Mouse (Mus musculus) neutrophil, adult 5-6 weeks (primary cell): ENCODE results near the gene Klf9. TPM values are rescaled to one million over a fixed set of nuclear protein-coding genes. Genes with fewer than 3 reads are reported as not detected.
"Not testable (repeated sequence)": the region's sequence is repeated elsewhere in the genome, so short reads cannot be mapped to it uniquely, and the experiment has no call there.

Source experiments
- ATAC-seq: fragments of 151-379, 151-347 bp; 2 replicates; pipeline ENCODE4 v1.8.0; 2017; ENCODE audit warnings: mild to moderate bottlenecking, moderate TSS enrichment; ENCODE audit not compliant: insufficient number of reproducible peaks, poor library complexity, low FRiP score, severe bottlenecking; ENCODE audit errors: extremely low read depth
- total RNA-seq: library from RNA; stranded (forward); fragments of 200-1000 nt; gene quantifications from 2 replicates; pipeline ENCODE4 v1.2.3, GENCODE M21; 2017

The Klf9 gene
- total RNA-seq, 1 experiment from 2014 or later, result 3.0 TPM

- no peak for ATAC-seq
Measured at GRCm38 (mm10) chr19:23137295-23137694, 3.7 kb upstream of the Klf9 start.

- ATAC-seq, result no peak
Measured at GRCm38 (mm10) chr19:23139756-23140470, 1.1 kb upstream of the Klf9 start.

GRCm38 (mm10) chr19:23141391-23142281 is 610 bp downstream of the Klf9 start:
- no peak for ATAC-seq

- no peak for ATAC-seq
Measured at GRCm38 (mm10) chr19:23142427-23143073, 1.5 kb downstream of the Klf9 start.

DNA sequence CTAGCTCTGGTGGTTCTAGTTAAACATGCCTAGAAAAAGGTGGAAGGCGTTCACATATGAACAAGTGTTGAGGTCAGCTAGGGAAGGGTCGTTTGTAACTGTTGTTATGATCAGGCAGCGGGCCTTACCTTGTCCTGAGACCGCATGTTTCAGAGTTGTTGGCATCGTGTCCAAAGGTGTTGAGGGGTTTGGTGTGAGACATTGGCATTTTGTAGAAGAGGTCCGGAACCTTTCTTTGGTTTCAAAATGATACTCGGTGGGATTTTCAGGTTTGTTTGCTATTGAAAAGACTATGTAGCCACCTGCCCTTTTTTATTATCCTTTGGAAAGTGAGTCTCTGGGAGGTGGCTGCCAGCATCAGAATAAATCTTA is 2.0 kb downstream of the Klf9 start:
- ATAC-seq, result no peak

DNA sequence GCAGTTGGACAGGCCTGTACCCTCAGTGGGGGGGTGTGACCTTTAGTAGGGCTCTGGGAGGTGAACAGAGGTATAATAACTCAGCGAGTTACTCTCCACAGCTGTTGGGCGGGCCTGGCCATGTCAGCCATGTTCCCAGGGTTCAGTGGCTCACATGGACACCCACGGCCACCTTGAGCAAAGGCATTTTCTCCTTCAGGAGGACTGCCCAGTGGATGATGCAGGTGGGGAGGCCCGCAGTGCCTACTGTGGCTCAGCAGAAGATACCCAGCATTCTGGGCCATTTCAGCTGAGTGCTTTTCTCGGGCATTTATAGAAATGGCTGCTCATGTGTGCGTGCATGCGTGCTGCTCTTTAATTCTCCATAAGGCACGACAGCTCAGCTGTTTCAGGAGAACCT is 2.5 kb downstream of the Klf9 start:
- no peak for ATAC-seq

- no peak for ATAC-seq
Measured at GRCm38 (mm10) chr19:23144031-23144430, 3.0 kb downstream of the Klf9 start.

- ATAC-seq, result no peak
Measured at GRCm38 (mm10) chr19:23145146-23145545, 4.1 kb downstream of the Klf9 start.

GRCm38 (mm10) chr19:23145575-23145974 is 4.5 kb downstream of the Klf9 start:
- ATAC-seq, result not testable (repeated sequence)

- no peak for ATAC-seq
Measured at GRCm38 (mm10) chr19:23146409-23146861, 5.4 kb downstream of the Klf9 start.

- no peak for ATAC-seq
Measured at GRCm38 (mm10) chr19:23147026-23147966, 6.3 kb downstream of the Klf9 start.

DNA sequence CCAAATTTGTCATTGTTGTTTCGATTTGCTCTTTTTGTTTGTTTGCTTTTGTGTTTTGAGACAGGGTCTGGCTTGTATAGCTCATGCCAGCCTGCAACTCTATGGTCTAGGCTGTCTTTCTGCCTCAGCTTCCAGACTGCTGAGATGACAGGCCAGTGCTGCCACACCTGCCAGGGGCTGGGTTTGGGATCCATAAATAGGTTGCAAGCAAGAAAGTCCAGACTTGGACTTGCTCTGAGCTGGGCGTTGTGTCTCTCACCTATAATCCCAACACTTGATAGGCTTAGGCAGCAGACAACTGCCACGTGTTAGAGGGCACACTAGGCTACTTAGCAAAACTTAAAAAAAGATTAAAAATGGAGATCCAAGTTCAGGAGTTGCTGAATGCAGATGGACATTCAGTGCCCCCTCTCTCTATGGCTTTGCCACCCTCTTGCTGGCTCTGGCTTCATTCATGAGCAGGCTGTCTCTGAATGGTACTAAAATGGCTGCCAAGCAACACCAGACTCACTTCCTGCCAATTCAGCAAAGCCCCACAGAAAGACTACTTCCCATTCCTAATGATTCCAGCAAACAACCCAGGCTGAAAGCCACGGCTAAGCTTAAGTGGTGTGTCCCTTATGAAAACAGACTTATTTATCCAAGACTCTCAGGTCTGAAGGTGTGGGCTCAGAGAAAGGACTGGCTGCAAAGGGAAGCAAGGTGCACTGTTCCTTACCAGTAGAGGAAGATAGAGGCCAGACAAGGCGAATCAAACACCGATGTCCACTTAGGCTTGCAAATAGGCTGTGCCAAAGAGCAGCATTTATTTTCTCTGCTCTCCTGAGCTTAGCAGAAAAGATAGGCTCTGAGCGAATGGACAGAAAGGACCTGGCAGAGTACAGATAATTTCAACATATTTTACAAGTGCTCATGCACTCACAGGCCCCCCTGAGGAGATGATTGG is 8.7 kb downstream of the Klf9 start:
- no peak for ATAC-seq

- no peak for ATAC-seq
Measured at GRCm38 (mm10) chr19:23150556-23151265, 9.7 kb downstream of the Klf9 start.

GRCm38 (mm10) chr19:23151651-23152070 is 10.6 kb downstream of the Klf9 start:
- ATAC-seq, result peak; percentile 91

DNA sequence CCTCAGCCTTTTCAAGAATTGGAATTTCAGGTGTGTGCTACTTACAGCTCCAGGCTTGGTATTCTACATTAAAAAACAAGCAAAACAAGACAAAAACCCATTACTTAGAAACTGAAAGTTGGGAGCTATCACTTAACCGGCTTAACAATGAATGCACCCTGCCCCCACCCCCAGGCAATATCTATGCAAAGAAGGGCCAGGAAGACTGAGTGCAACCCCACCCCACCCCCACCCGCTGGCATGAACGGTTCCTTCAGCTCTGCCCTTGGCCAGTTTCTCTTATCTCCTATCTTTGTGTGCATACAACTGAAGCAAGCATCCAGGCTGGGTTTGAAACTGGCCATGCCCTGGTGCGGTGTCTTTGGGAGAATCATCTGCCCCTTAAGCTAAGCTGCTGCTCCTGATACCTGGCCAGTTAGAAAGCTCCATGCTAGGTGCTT is 11.2 kb downstream of the Klf9 start:
- ATAC-seq, result no peak

GRCm38 (mm10) chr19:23152771-23153605 is 12.0 kb downstream of the Klf9 start:
- ATAC-seq, result no peak
